ENCODE assay signal across 8 mouse cellular contexts in the genomic region with DNA sequence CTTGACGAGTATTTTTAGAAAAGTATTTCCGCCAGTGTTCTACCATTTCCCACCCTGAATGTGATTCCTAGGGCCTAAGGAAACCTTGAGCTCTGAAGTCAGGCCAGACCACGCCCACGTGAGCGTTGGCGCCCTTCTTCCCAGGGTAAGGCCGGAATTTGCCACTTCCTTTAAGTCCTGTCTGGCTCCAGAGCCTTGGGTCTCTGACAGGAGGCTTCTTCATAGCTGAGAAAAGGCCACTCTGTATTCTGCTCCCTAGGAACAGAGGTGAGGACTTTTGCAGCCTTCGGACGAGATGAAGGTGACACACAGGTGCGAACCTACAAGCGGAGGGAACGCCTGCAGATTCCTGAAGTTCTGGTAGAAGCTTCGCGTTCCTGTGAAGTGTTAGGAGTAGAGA. TPM values are rescaled to one million over a fixed set of nuclear protein-coding genes. Genes with fewer than 3 reads are reported as not detected.
DNase-seq lines count a peak whose midpoint lies in the region; ATAC-seq and TF ChIP-seq lines count a peak whose summit lies in the region.

Gene Ptdss2, plus strand, starts transcription at position 138 of the 400 bp plus-strand sequence.

- peak within 1 kb of the TSS; percentile 70 for H3K4me2 ChIP-seq in embryonic facial prominence, embryonic 15.5 days (replicated peaks)
- H3K4me2 ChIP-seq in heart, embryonic 14.5 days (ENCODE audit: low read length) = peak within 1 kb of the TSS; percentile 78
- peak within 1 kb of the TSS; percentile 76 for H3K4me2 ChIP-seq in lung, embryonic 14.5 days
- H3K4me2 ChIP-seq in stomach, embryonic 14.5 days (replicated peaks; ENCODE audit: low read depth, low read length) = peak within 1 kb of the TSS; percentile 49

- no peaks in the 10 kb centered on the region for H3K9me3 ChIP-seq in megakaryocyte, embryonic 14.5 days
- H3K9me3 ChIP-seq in embryonic facial prominence, embryonic 15.5 days (replicated peaks) = no peaks in the 10 kb centered on the region
- no peaks in the 10 kb centered on the region for H3K9me3 ChIP-seq in heart, embryonic 14.5 days (ENCODE audit: control insufficient read depth, low read length)
- no peaks in the 10 kb centered on the region for H3K9me3 ChIP-seq in lung, embryonic 14.5 days (ENCODE audit: low read depth, low read length)
- no peaks in the 10 kb centered on the region for H3K9me3 ChIP-seq in stomach, embryonic 14.5 days (ENCODE audit: control insufficient read depth, low read depth, low read length)

- H3K27me3 ChIP-seq in megakaryocyte, embryonic 14.5 days (replicated peaks) = peaks cover 3% of the 10 kb centered on the region
- no peaks in the 10 kb centered on the region for H3K27me3 ChIP-seq in embryonic facial prominence, embryonic 15.5 days
- H3K27me3 ChIP-seq in heart, embryonic 14.5 days (ENCODE audit: control insufficient read depth, insufficient read depth, low read length) = 0 out of 2 replicates have a peak, but pooled peaks cover 5% of the 10 kb centered on the region
- no peaks in the 10 kb centered on the region for H3K27me3 ChIP-seq in lung, embryonic 14.5 days (ENCODE audit: insufficient read depth, low read length)
- H3K27me3 ChIP-seq in stomach, embryonic 14.5 days (ENCODE audit: control insufficient read depth, insufficient read depth, low read length) = no peaks in the 10 kb centered on the region

- no peak for ATAC-seq in megakaryocyte, adult 5-6 weeks (ENCODE audit: poor library complexity, severe bottlenecking)
- no peak for ATAC-seq in embryonic facial prominence, embryonic 15.5 days (ENCODE audit: insufficient number of reproducible peaks, low FRiP score, low TSS enrichment, low read depth)
- no peak for ATAC-seq in heart, embryonic 14.5 days (ENCODE audit: insufficient number of reproducible peaks, insufficient read depth, low FRiP score, low read depth)
- ATAC-seq in lung, embryonic 14.5 days (ENCODE audit: insufficient read depth) = no peak
- ATAC-seq in stomach, embryonic 14.5 days (ENCODE audit: insufficient number of reproducible peaks, insufficient read depth, low FRiP score, low read depth) = no peak

- H3K9ac ChIP-seq in embryonic facial prominence, embryonic 15.5 days = peak within 1 kb of the TSS; percentile 51
- H3K9ac ChIP-seq in heart, embryonic 14.5 days (ENCODE audit: low read length) = peak within 1 kb of the TSS; percentile 84
- peak within 1 kb of the TSS; percentile 65 for H3K9ac ChIP-seq in lung, embryonic 14.5 days
- H3K9ac ChIP-seq in stomach, embryonic 14.5 days (replicated peaks; ENCODE audit: low read depth, low read length) = peak within 1 kb of the TSS; percentile 31; the same call in 1 of the 2 replicates

- DNase-seq in kidney, postnatal 14 days = peak; percentile 84
- DNase-seq in lung, embryonic 14.5 days = peak; percentile 78
- no peak for DNase-seq in spleen, adult 12 weeks (ENCODE audit: low spot score)

- no peak for TF ChIP-seq CTCF in lung, embryonic 14.5 days (IDR thresholded peaks at IDR 0.05; ENCODE audit: low read depth)

- H3K36me3 ChIP-seq in megakaryocyte, embryonic 14.5 days (replicated peaks; ENCODE audit: low read length) = no peaks in the 10 kb centered on the region
- H3K36me3 ChIP-seq in embryonic facial prominence, embryonic 15.5 days = no peaks in the 10 kb centered on the region
- no peaks in the 10 kb centered on the region for H3K36me3 ChIP-seq in heart, embryonic 14.5 days (ENCODE audit: control insufficient read depth, insufficient read depth, low read length)
- H3K36me3 ChIP-seq in lung, embryonic 14.5 days (ENCODE audit: insufficient read depth) = no peaks in the 10 kb centered on the region
- H3K36me3 ChIP-seq in stomach, embryonic 14.5 days (ENCODE audit: control insufficient read depth, insufficient read depth, low read length) = no peaks in the 10 kb centered on the region

- 48% methylated on average over 14 of the region's 14 CpGs for WGBS in embryonic facial prominence, embryonic 15.5 days
- 38% methylated on average over 14 of the region's 14 CpGs for WGBS in heart, embryonic 14.5 days
- 40% methylated on average over 14 of the region's 14 CpGs for WGBS in lung, embryonic 14.5 days
- 36% methylated on average over 14 of the region's 14 CpGs for WGBS in stomach, embryonic 14.5 days

- peaks cover 74% of the 10 kb centered on the region for H3K4me1 ChIP-seq in megakaryocyte, embryonic 14.5 days
- peaks cover 10% of the 10 kb centered on the region for H3K4me1 ChIP-seq in embryonic facial prominence, embryonic 15.5 days
- H3K4me1 ChIP-seq in heart, embryonic 14.5 days (ENCODE audit: control insufficient read depth in 2 of 2, insufficient read depth in 2 of 2, low read length in 2 of 2) = peaks cover 4 to 6% of the 10 kb centered on the region in 2 experiments; a peak in 3 of 4 replicates
- peaks cover 2% of the 10 kb centered on the region; the same call in 1 of the 2 replicates for H3K4me1 ChIP-seq in lung, embryonic 14.5 days (ENCODE audit: insufficient read depth)
- peaks cover 8% of the 10 kb centered on the region; the same call in 1 of the 2 replicates for H3K4me1 ChIP-seq in stomach, embryonic 14.5 days (ENCODE audit: control insufficient read depth, insufficient read depth, low read length)

- H3K4me3 ChIP-seq in megakaryocyte, embryonic 14.5 days (replicated peaks) = peak within 1 kb of the TSS; percentile 95
- H3K4me3 ChIP-seq in embryonic facial prominence, embryonic 15.5 days (replicated peaks) = peak within 1 kb of the TSS; percentile 67
- H3K4me3 ChIP-seq in heart, embryonic 14.5 days (ENCODE audit: control insufficient read depth in 1 of 2, insufficient read depth in 1 of 2, low read depth in 1 of 2, low read length in 2 of 2) = peak within 1 kb of the TSS; percentile 58 to 67
- H3K4me3 ChIP-seq in lung, embryonic 14.5 days (ENCODE audit: low read depth, low read length) = peak within 1 kb of the TSS; percentile 56
- peak within 1 kb of the TSS; percentile 37 for H3K4me3 ChIP-seq in stomach, embryonic 14.5 days (ENCODE audit: low read depth, low read length)

- H3K27ac ChIP-seq in embryonic facial prominence, embryonic 15.5 days (replicated peaks) = peak within 1 kb of the TSS; percentile 87
- H3K27ac ChIP-seq in heart, embryonic 14.5 days (replicated peaks in 1 of 2; ENCODE audit: control insufficient read depth in 1 of 2, insufficient read depth in 1 of 2, low read depth in 2 of 2, low read length in 2 of 2) = peak within 1 kb of the TSS; percentile 90 to 92
- peak within 1 kb of the TSS; percentile 83 for H3K27ac ChIP-seq in lung, embryonic 14.5 days (ENCODE audit: low read depth)
- H3K27ac ChIP-seq in stomach, embryonic 14.5 days (ENCODE audit: low read length) = peak within 1 kb of the TSS; percentile 63; the same call in 1 of the 2 replicates

RNA-seq across cellular contexts. Expression of gene Ptdss2, which starts in this region (rescaled TPM):
- 32.9 and 81.5 TPM in 2 replicates for polyA plus RNA-seq in megakaryocyte, embryonic 14.5 days (2012; ENCODE audit: insufficient read depth, low replicate concordance)
- 7.1 and 10.2 TPM in 2 replicates for total RNA-seq in megakaryocyte, adult 5-6 weeks (2015)
- total RNA-seq in megakaryocyte, adult 5-6 weeks (2017) = 1.9 and 2.6 TPM in 2 replicates
- polyA plus RNA-seq in embryonic facial prominence, embryonic 15.5 days (2015; fragmentation: Nextera tagmentation; extraction: Ambion mirVana) = 68.4 and 69.7 TPM in 2 replicates
- polyA plus RNA-seq in heart, embryonic 14.5 days (2014; fragmentation: Nextera tagmentation; extraction: Ambion mirVana) = 51.8 and 65.6 TPM in 2 replicates
- polyA plus RNA-seq in lung, embryonic 14.5 days (2014; fragmentation: Nextera tagmentation; extraction: Ambion mirVana) = 50.6 and 57.7 TPM in 2 replicates
- polyA plus RNA-seq in stomach, embryonic 14.5 days (2014; fragmentation: Nextera tagmentation; extraction: Ambion mirVana) = 65.1 and 67.3 TPM in 2 replicates

Comparison
In these comparisons a context has a peak if more than half of its experiments do, and no peak if none do; other contexts are left out.
1. H3K4me3 ChIP-seq: peak in every context shown above with its lines; median percentile 95 in megakaryocyte, embryonic 14.5 days; 67 in embryonic facial prominence, embryonic 15.5 days; 62 in heart, embryonic 14.5 days; 56 in lung, embryonic 14.5 days; 37 in stomach, embryonic 14.5 days.
2. H3K9ac ChIP-seq: peak in every context shown above with its lines; median percentile 84 in heart, embryonic 14.5 days; 65 in lung, embryonic 14.5 days; 51 in embryonic facial prominence, embryonic 15.5 days; 31 in stomach, embryonic 14.5 days.